Mouse (Mus musculus): ENCODE results near the gene Wwox.

- TF ChIP-seq USF1 (IDR thresholded peaks at IDR 0.05; ENCODE audit: low read depth, low read length): no peak
- TF ChIP-seq CHD2 (IDR thresholded peaks at IDR 0.05; ENCODE audit: low read length): no peak
- TF ChIP-seq CTCF (IDR thresholded peaks at IDR 0.05 in 2 of 3, conservative IDR thresholded peaks at IDR 0.05 in 1 of 3; ENCODE audit: control insufficient read depth in 1 of 3, insufficient read depth in 1 of 3, low read depth in 2 of 3, low read length in 3 of 3, poor library complexity in 1 of 3, severe bottlenecking in 1 of 3): no peak
- no peak for TF ChIP-seq MYB (IDR thresholded peaks at IDR 0.05; ENCODE audit: low read depth, low read length)
- no peak for TF ChIP-seq POLR2A (IDR thresholded peaks at IDR 0.05; ENCODE audit: control insufficient read depth in 1 of 2, insufficient read depth in 1 of 2, low read depth in 1 of 2, low read length in 2 of 2, poor library complexity in 1 of 2)
- TF ChIP-seq MAFK (IDR thresholded peaks at IDR 0.05; ENCODE audit: borderline replicate concordance, low read depth, low read length): no peak
Observed at GRCm38 (mm10) chr8:115065386-115065785, 625.9 kb downstream of the Wwox start.
